Comparison of ENCODE assay signal across 18 mouse cellular contexts in the genomic region with DNA sequence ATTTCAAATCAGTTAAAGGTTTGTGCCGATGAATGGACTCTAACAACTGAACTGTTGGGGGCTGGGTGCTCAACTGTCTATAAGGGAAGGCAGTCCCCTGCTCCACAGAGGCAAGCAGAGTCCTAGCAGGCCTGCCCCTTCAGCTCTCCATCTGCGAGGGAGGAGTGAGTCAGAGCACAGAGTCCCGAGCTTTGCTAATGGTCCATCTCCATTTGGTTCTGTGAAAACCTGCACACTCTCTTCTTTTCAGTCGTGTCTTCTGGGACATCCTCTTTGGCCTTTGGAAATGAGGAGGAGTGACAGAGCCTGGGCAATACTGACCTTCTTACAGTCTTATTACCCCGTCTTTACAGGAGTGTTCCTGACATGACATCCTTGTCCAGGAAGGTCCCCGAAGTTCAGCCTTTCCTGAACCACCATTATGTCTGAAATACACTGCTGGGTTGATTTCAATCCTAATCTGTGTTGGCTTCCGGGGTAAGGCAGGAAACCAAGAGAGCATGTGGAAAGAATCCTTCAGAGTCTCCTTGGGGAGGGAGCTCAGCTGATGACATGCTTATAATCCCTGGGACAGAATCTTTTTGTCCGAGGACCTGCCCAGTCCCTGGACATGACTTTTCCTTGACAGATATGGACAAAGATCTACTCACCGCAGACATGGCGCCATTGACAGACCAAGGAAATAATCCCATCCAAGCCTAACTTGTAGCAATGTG.
DNase-seq lines count a peak whose midpoint lies in the region; ATAC-seq and TF ChIP-seq lines count a peak whose summit lies in the region.
"Had no signal": no experiment of that assay in that cellular context is flagged by ENCODE, and none has a peak within 500 bp of the region (broad histone marks: within the 10 kb centered on the region; RNA-seq: fewer than 3 reads in every experiment).

No protein-coding gene starts in this region.

- H3K4me1 ChIP-seq in kidney, embryonic 14.5 days (ENCODE audit: control insufficient read depth, insufficient read depth, low read length): no peaks in the 10 kb centered on the region; the same call in 1 of the 2 replicates
- peaks cover 9% of the 10 kb centered on the region for H3K4me1 ChIP-seq in heart, adult 2 months (ENCODE audit: control insufficient read depth, insufficient read depth, low read length)
- H3K4me1 ChIP-seq in forebrain, postnatal 0 days (ENCODE audit: insufficient read depth): no peaks in the 10 kb centered on the region
- H3K4me1 ChIP-seq: embryonic facial prominence, embryonic 12.5 days; forebrain, embryonic 12.5 days had no signal

- no peak for ATAC-seq in kidney, embryonic 14.5 days (ENCODE audit: low FRiP score, low TSS enrichment)
- no peak for ATAC-seq in forebrain, postnatal 0 days
- ATAC-seq: activated CD4-positive, CD25-positive, alpha-beta regulatory T cell, adult 4 months had no signal

- TF ChIP-seq POLR2A in heart, adult 2 months (IDR thresholded peaks at IDR 0.05; ENCODE audit: insufficient read depth, low read depth, low read length): no peak

- H3K4me2 ChIP-seq in kidney, embryonic 14.5 days (replicated peaks; ENCODE audit: low read depth, low read length): no peak overlapping the region
- no peak overlapping the region for H3K4me2 ChIP-seq in forebrain, postnatal 0 days (ENCODE audit: low read depth)
- H3K4me2 ChIP-seq: embryonic facial prominence, embryonic 12.5 days; forebrain, embryonic 12.5 days; limb, embryonic 12.5 days; liver, embryonic 11.5 days; midbrain, embryonic 11.5 days had no signal

- H3K9ac ChIP-seq in kidney, embryonic 14.5 days (ENCODE audit: low read depth, low read length): no peak overlapping the region
- H3K9ac ChIP-seq in heart, adult 2 months (ENCODE audit: low read depth, low read length): no peak overlapping the region
- no peak overlapping the region for H3K9ac ChIP-seq in forebrain, postnatal 0 days
- H3K9ac ChIP-seq: embryonic facial prominence, embryonic 12.5 days; forebrain, embryonic 12.5 days; limb, embryonic 12.5 days had no signal

- DNase-seq in kidney, postnatal 14 days: no peak
- peak; percentile 27 to 31 for DNase-seq in heart, adult 2 months
- peak; percentile 55 to 57 for DNase-seq in heart, adult 9 months (ENCODE audit: low spot score in 2 of 2)
- DNase-seq in heart, postnatal 14 days: peak; percentile 11 to 29
- no peak for DNase-seq in forebrain, postnatal 0 days
- DNase-seq in lung, postnatal 36 days: no peak
- DNase-seq: cerebellum, adult 18-20 months; cerebellum, postnatal 25 days; lung, adult 18-20 months had no signal

- TF ChIP-seq CTCF in heart, adult 2 months (IDR thresholded peaks at IDR 0.05): no peak
- no peak for TF ChIP-seq CTCF in forebrain, postnatal 0 days (IDR thresholded peaks at IDR 0.05; ENCODE audit: low read depth)

- H3K9me3 ChIP-seq in kidney, embryonic 14.5 days (ENCODE audit: control insufficient read depth, low read length): no peaks in the 10 kb centered on the region
- no peaks in the 10 kb centered on the region for H3K9me3 ChIP-seq in forebrain, postnatal 0 days (ENCODE audit: low read length)
- H3K9me3 ChIP-seq: embryonic facial prominence, embryonic 12.5 days; forebrain, embryonic 12.5 days; limb, embryonic 12.5 days had no signal

- H3K27ac ChIP-seq in kidney, embryonic 14.5 days (ENCODE audit: low read depth, low read length): peak overlapping the region; percentile 32; the same call in 1 of the 2 replicates
- H3K27ac ChIP-seq in heart, adult 2 months: peak overlapping the region; percentile 53
- H3K27ac ChIP-seq in forebrain, postnatal 0 days (ENCODE audit: low read depth, low read length): no peak overlapping the region
- H3K27ac ChIP-seq: embryonic facial prominence, embryonic 12.5 days; forebrain, embryonic 12.5 days; layer of hippocampus, adult 2 months; limb, embryonic 12.5 days had no signal

- intact Hi-C loops in heart, adult 2 months (cut with DNase I): no loop called here
- intact Hi-C loops in heart, postnatal 14 days (cut with DNase I): loop anchor here (5.0 to 10.0 kb wide), 2 partner anchors 231 to 258 kb away; no protein-coding TSS in a partner anchor

- no peaks in the 10 kb centered on the region for H3K79me2 ChIP-seq in heart, adult 2 months (replicated peaks; ENCODE audit: control insufficient read depth, insufficient read depth, low read length)

- H3K27me3 ChIP-seq in kidney, embryonic 14.5 days (ENCODE audit: control insufficient read depth, insufficient read depth, low read length): no peaks in the 10 kb centered on the region; the same call in 1 of the 2 replicates
- no peaks in the 10 kb centered on the region for H3K27me3 ChIP-seq in heart, adult 2 months (ENCODE audit: control insufficient read depth, insufficient read depth, low read length)
- no peaks in the 10 kb centered on the region for H3K27me3 ChIP-seq in forebrain, postnatal 0 days (ENCODE audit: insufficient read depth, low read length)
- H3K27me3 ChIP-seq: embryonic facial prominence, embryonic 12.5 days; forebrain, embryonic 12.5 days; limb, embryonic 12.5 days had no signal

- TF ChIP-seq EP300 in heart, adult 2 months (IDR thresholded peaks at IDR 0.05; ENCODE audit: insufficient read depth, low read depth, low read length): no peak

- WGBS in kidney, embryonic 14.5 days: 88% methylated on average over 10 of the region's 10 CpGs
- WGBS in heart, adult 2 months: 39% methylated on average over 10 of the region's 10 CpGs
- 93% methylated on average over 10 of the region's 10 CpGs for WGBS in forebrain, postnatal 0 days

- H3K4me3 ChIP-seq in kidney, embryonic 14.5 days (ENCODE audit: low read length): no peak overlapping the region
- H3K4me3 ChIP-seq in heart, adult 2 months: no peak overlapping the region
- H3K4me3 ChIP-seq in forebrain, postnatal 0 days (ENCODE audit: low read depth, low read length): no peak overlapping the region
- H3K4me3 ChIP-seq: embryonic facial prominence, embryonic 12.5 days; erythroblast, embryonic 14.5 days; forebrain, embryonic 12.5 days; layer of hippocampus, adult 2 months; limb, embryonic 12.5 days had no signal

- H3K36me3 ChIP-seq in kidney, embryonic 14.5 days (ENCODE audit: control insufficient read depth, insufficient read depth, low read length): no peaks in the 10 kb centered on the region
- H3K36me3 ChIP-seq in heart, adult 2 months (ENCODE audit: control insufficient read depth, insufficient read depth, low read length): no peaks in the 10 kb centered on the region
- H3K36me3 ChIP-seq in forebrain, postnatal 0 days (ENCODE audit: insufficient read depth): no peaks in the 10 kb centered on the region
- H3K36me3 ChIP-seq: embryonic facial prominence, embryonic 12.5 days; forebrain, embryonic 12.5 days; limb, embryonic 12.5 days had no signal

Comparison
In these comparisons a context has a peak if more than half of its experiments do, and no peak if none do; other contexts are left out.
1. DNase-seq: peak in heart, adult 2 months (2 of 2), heart, adult 9 months (2 of 2) and heart, postnatal 14 days (2 of 2); none in kidney, postnatal 14 days (single experiment), forebrain, postnatal 0 days (single experiment) and lung, postnatal 36 days (single experiment).